Mouse (Mus musculus): ENCODE data around the gene Arl15. TPM values are rescaled to one million over a fixed set of nuclear protein-coding genes. Genes with fewer than 3 reads are reported as not detected.

Gene Arl15
- total RNA-seq, 2 experiments from 2014 or later: 4.6 to 6.2 TPM

DNA sequence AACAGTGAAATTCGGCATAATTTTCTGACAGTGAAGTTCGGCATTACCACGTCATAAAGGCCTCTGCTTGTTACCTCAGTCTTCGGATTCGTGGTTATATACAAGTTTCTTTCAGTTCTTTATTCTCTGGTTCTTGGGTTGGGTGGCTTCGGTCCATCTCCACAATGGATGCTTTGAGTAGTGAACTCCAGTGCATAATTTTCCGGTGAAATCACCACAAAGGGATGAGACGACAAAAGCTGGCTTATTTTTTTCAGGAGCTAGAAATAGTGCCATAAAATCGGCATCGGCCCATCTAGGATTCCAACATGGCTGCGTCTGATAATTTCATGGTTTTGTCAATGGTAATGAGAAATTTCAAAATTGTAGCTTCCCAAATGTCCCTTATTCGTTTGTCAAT, 204.5 kb downstream of the Arl15 start:
- no peak overlapping the region for H3K4me3 ChIP-seq
- no peak overlapping the region for H3K27ac ChIP-seq
- TF ChIP-seq CTCF (IDR thresholded peaks at IDR 0.05): no peak
- intact Hi-C loops (cut with DNase I): no loop called here
- no peak for DNase-seq

DNA sequence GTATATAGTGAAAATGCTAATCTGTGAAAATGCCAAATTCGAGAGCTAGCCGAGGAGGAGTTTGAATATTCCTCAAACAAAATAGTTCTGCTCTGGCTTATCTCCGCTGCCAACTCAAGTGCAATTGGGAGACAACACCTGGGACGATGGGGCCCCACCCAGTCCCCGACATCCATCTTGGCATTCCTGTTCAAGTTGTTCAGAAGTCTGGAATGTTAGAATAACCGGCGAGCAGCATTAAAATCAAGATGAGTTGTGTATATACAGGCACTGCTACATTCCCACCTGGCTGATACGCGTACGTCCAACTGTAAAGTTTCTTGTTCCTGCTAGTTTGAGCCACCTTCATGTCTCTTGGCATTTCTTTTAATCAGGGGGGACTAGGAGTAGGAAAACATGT, 209.2 kb downstream of the Arl15 start:
- no peak overlapping the region for H3K27ac ChIP-seq
- no peak for DNase-seq
- intact Hi-C loops (cut with DNase I): no loop called here
- TF ChIP-seq CTCF (IDR thresholded peaks at IDR 0.05): no peak
- no peak overlapping the region for H3K4me3 ChIP-seq

DNA sequence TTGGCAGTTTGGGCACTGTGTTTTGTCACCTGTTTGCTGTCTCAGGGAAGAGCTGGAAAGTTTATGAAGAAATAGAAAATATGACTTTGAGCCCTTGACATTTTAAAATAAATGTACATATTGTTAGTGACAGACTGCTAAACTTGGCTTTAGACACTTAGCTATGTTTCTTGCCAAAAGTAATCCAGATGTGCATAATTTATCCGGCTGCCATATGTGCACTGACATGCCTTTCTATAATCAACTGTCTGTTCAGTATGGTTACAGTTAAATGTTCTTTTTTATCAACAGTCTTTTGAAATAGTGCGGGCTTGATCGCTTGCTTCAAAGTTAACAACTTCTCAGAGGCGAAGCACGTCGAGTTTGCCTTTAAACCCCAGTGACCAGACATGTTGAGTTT, 209.9 kb downstream of the Arl15 start:
- intact Hi-C loops (cut with DNase I): no loop called here
- no peak for TF ChIP-seq CTCF (IDR thresholded peaks at IDR 0.05)
- Histone ChIP-seq H3K27ac (no peak overlapping the region), H3K4me3 (no peak overlapping the region)
- DNase-seq: no peak

DNA sequence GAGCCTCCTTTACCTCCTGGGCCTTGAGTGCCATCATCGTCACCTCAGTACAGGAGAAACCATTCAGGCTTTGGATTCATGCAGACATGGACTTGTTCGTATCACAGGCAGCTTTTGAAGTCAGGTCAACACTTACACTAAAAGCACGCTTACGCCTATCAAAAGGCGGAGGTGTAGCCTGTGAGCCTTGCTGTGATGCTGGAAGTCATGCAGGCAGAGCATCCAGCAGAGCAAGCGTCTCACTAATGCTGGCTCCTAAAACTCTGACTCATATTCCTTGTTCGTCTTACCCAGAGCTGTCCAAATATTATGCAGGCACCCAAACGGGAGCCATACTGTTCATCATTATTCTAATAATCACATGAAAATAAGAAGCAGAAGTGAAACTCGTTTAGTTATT, 215.5 kb downstream of the Arl15 start:
- TF ChIP-seq CTCF (IDR thresholded peaks at IDR 0.05): no peak
- Histone ChIP-seq H3K4me3 (no peak overlapping the region), H3K27ac (no peak overlapping the region)
- intact Hi-C loops (cut with DNase I): no loop called here
- no peak for DNase-seq

DNA sequence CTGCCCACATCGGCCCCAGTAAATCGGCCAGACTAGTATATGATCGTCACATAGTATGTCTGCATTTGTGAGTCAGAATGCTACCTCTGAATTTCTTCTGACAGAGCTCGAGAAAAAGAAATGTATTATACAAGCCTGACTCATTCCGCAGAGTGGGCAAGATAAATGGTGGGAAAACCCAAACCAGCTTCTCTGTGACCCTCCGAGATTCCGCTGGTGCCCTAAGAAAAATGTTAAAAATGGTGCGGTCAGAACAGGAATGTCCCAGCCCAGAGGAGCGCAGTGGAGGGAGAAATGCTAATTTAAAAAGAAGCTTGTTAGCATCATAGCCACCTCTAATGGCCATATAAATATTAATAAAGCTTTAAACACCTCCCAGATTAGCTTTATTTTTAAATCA, 216.2 kb downstream of the Arl15 start:
- TF ChIP-seq CTCF (IDR thresholded peaks at IDR 0.05): no peak
- Histone ChIP-seq H3K4me3 (no peak overlapping the region), H3K27ac (no peak overlapping the region)
- intact Hi-C loops (cut with DNase I): no loop called here
- no peak for DNase-seq

DNA sequence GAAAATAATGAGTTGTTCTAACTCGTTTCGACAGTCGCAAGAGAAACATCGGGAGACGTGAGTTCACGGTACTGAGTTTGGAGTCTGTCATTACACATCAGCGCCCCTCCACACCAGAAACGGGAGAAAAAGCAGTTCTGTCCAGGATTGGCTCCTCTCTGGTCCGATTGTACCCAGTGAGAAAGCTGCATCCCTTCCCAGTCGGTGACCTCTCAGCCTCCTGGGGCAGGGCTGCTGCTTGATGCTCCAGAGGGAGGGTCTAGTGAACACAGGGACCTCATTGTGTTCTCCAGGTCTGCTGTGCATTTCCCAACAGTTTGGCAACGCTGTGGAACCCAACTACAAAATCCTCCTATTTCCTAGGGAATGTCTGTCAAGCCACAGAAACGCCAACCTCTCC, 216.7 kb downstream of the Arl15 start:
- TF ChIP-seq CTCF (IDR thresholded peaks at IDR 0.05): no peak
- intact Hi-C loops (cut with DNase I): no loop called here
- Histone ChIP-seq H3K4me3 (no peak overlapping the region), H3K27ac (no peak overlapping the region)
- DNase-seq: peak; percentile 46

DNA sequence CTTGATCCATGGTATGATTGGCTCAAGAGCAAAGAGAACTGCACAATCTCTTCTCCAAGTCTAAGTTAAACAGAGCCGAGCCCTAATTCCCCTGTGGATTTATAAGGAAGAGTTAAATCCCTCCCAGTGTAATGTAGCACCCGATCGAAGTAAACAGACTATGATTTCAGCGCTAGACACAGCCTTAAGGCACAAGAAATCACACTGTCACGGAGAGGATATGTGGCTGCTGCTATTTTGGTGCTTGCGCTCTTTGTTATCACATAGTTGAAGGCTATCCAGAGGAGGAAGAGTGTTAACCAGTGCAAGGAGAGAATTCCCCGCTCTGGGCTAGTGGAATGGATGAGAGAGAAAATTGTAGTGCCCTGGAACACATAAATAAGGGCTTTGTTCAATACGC, 223.6 kb downstream of the Arl15 start:
- Histone ChIP-seq H3K27ac (no peak overlapping the region), H3K4me3 (no peak overlapping the region)
- intact Hi-C loops (cut with DNase I): no loop called here
- TF ChIP-seq CTCF (IDR thresholded peaks at IDR 0.05): no peak
- DNase-seq: no peak

DNA sequence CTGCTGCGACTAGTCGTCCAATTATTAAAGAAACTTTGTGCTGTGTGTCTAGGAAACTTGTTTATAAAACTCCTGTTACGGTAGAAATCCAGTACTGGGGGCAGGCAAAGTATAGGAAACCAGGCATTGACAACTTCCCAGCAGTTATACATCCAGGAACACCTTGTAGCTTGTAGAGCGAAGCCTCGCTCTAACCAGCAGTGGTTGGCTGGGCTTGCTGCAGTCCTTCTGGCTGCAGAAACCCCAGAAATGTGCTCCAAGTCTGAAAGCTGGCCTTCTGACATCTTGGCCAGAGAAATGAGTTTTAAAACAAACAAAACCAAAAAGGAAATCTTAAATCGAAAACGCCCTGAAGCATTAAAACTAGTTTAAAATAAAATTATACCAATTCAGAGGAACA, 229.2 kb downstream of the Arl15 start:
- H3K27ac ChIP-seq: peak overlapping the region; percentile 48
- no peak overlapping the region for H3K4me3 ChIP-seq
- intact Hi-C loops (cut with DNase I): no loop called here
- DNase-seq: peak; percentile 53
- no peak for TF ChIP-seq CTCF (IDR thresholded peaks at IDR 0.05)

DNA sequence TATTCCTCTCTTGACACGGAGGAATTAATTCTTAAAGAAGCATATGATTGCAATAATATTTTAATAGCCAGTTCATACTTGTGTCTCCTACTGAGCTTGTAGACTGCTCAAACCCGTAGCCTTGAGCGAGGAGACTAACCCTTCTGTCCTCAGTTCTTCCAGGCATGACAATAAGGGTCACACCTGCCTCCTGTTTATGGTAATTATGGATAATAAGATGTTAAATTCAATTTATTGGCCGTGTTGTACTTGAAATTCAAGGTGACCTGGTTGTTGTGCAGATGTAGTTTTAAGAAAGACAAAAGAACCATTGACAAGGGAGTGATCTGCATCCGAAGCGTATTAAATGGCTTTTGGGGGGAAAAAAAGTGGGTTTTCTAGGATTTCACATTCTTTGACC, 232.0 kb downstream of the Arl15 start:
- intact Hi-C loops (cut with DNase I): no loop called here
- DNase-seq: no peak
- Histone ChIP-seq H3K4me3 (no peak overlapping the region), H3K27ac (peak overlapping the region; percentile 16)
- TF ChIP-seq CTCF (IDR thresholded peaks at IDR 0.05): no peak

DNA sequence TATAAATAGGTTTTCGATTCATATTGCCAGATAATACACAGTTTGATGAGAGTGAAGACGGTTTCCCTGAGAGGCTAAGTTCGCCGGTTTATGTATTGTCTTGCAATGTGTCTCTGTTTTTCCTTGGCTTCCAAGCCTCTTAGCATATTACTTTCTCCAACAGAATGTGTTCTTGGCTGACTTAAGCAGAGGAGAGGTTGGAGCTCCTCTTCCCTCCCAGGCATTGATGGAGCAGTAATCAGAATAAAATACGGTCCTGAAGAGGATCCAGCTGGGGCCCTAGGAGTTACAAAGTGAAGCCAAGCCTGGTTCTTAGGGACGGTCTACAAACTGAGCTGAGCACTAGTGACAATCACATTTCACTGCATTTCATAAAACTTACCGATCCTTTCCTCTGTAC, 232.4 kb downstream of the Arl15 start:
- H3K4me3 ChIP-seq: no peak overlapping the region
- H3K27ac ChIP-seq: peak overlapping the region; percentile 57
- no peak for TF ChIP-seq CTCF (IDR thresholded peaks at IDR 0.05)
- intact Hi-C loops (cut with DNase I): no loop called here
- DNase-seq: no peak

DNA sequence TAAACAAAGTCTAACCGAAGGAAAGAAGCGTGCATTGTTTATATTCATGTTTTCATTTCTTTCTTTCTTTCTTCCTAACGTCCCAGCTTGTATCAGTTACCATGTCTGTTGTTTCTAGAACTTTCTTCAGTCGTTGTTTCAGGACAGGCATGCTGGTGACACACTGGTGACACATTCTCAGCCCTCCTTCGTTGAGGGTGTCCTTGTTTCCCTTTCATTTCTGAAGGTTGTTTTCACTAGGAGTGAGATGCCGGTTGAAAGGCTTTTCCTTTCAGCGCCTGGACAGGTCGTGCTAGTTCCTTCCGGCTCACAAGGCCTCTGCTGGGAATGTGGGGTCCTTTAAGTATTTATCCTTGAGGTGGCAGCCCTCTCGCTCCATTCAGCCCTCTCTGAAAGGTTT, 253.8 kb downstream of the Arl15 start:
- no peak for TF ChIP-seq CTCF (IDR thresholded peaks at IDR 0.05)
- no peak overlapping the region for H3K27ac ChIP-seq
- no peak for DNase-seq
- no peak overlapping the region for H3K4me3 ChIP-seq
- intact Hi-C loops (cut with DNase I): no loop called here

DNA sequence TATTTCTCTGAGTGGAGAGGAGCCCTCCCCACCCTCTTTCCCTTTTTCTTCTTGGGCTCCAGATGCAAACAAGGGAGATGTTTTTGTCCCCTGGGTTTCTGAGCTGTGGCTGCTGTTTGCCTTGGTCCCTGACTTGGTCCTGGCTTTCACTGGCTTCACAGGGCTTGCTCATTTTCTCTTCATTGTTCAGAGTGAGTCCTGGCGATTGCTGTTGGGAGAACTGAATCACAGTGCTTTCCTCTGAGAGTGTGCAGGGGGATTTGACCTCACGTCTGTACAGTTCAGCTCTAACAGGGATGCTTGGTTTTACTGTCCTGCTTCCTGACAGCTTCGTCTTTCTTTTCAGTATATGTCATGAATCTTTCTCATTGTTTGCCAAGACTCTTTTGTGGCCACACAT, 254.4 kb downstream of the Arl15 start:
- DNase-seq: no peak
- no peak for TF ChIP-seq CTCF (IDR thresholded peaks at IDR 0.05)
- Histone ChIP-seq H3K27ac (no peak overlapping the region), H3K4me3 (no peak overlapping the region)
- intact Hi-C loops (cut with DNase I): no loop called here

DNA sequence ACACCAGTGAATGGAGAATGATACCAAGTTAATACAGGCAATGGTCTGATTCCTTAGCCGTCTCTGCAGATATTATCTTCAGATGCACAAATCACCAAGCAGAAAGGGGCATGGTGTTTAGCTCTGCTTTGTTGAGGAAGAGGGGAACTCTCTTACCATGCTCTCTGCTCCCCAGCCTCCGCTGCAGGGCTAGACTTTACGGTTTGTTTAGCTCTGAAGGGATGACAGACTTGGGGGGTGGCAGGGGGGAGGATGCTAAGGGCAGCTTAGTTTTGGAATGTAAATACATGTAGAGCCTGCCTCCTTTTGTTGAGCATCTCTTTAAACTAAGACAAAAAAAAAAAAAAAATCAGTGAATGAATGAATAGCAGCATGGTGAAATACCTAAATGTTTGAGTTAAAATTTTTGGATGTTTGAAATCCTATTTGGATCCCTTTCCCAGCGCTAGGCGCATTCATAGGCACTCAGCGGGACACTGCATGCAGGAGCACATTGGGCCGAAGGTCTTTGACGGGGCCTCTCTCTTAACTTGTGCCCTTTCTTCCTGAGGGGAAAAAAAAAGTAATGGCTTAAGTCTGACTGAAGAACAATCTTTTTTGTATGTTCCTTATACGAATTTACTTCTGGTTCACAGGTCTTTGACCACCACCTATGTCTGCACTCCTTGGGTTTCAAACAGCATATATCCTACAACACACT, 257.0 kb downstream of the Arl15 start:
- no peak for DNase-seq
- Histone ChIP-seq H3K4me3 (no peak overlapping the region), H3K27ac (no peak overlapping the region)
- intact Hi-C loops (cut with DNase I): no loop called here
- TF ChIP-seq CTCF (IDR thresholded peaks at IDR 0.05): no peak

DNA sequence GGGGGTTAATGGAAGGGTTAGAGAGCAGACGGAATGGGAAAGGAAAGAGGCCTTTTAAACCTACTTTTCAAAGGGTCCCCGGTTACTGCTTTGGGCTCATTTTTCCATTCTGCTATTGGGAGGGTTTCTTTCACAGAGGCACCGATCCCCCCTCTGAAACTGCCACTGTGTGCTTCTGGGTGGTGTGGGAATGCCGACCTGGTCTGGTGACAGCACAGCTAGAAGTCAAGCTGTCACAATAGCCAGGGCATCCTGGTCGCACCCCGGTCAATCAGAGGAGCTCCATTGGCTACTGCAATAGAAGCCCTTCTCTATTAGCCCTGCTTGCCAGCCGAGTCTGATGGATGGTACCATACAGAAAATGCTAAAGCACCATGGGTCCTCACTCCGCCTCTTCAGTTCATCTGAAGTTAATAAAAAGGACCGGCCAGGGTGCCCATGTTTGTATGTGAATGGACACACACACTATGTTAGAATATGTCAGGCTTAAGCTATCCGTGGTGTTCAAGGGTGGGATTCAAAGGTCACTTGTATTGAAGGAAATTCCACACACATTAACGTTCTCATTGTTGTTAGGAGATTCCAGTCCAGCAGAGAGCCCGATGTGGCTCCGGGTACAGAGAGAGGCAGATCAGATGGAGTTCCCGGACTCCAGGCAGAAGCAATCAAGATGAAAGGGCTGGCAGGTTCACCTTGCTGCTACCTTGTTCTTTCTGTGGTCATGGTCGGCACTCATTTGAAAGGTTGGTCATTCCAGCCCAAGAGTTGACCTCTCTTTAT, 258.3 kb downstream of the Arl15 start:
- no peak for TF ChIP-seq CTCF (IDR thresholded peaks at IDR 0.05)
- H3K4me3 ChIP-seq: no peak overlapping the region
- H3K27ac ChIP-seq: no peak overlapping the region
- intact Hi-C loops (cut with DNase I): no loop called here
- no peak for DNase-seq
